Mouse (Mus musculus): ENCODE results near the gene Man1b1. TPM values are rescaled to one million over a fixed set of nuclear protein-coding genes. Genes with fewer than 3 reads are reported as not detected.

Man1b1 gene
- 8.7 TPM for polyA plus RNA-seq (2014; fragmentation: Illumina TruSeq; extraction: RNeasy Lipid Tissue Mini Kit (QIAGEN cat#74804); ENCODE audit: low read depth, low replicate concordance)

DNA sequence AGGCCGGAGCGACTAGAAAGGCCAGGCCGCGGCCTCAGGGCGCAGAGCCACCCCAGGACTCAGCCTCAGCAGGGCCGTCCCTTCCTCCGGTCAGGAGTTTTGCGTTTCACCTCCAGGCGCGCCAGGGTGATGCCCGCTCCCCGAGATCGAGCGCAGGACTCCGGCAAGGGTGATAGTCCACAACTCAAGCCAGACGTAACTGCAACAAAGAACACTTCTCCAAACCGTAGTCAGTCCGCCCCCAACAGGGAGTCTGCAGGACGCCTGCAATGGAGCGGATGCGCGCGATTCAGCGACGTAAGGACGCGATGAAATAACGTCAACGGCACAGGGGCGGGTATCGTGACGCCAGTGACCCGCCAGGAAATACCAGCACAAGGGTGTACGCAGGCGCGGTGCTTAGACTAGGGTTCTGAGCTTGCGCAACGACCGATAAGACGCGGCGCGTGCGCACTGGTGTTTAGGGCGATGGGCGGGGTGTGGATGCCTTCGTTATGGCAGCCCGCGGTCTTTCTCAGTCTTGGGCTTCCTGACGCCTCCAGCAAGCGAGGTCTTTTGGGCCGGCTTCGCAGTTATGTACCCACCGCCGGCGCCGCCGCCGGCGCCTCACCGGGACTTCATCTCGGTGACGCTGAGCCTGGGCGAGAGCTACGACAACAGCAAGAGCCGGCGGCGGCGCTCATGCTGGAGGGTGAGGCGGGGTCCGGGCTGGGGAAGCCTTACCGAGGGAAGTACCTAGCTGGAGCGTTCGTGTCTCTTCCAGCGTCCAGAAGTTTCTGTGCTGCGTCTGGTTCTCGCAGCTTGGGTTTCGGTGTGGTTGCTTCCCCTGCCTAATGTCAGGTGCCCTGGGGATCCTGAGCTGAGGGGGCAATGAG lies at the start of gene Man1b1:
Gene Man1b1 (plus strand): TSS at position 53 of the 875 bp plus-strand sequence.

DNA sequence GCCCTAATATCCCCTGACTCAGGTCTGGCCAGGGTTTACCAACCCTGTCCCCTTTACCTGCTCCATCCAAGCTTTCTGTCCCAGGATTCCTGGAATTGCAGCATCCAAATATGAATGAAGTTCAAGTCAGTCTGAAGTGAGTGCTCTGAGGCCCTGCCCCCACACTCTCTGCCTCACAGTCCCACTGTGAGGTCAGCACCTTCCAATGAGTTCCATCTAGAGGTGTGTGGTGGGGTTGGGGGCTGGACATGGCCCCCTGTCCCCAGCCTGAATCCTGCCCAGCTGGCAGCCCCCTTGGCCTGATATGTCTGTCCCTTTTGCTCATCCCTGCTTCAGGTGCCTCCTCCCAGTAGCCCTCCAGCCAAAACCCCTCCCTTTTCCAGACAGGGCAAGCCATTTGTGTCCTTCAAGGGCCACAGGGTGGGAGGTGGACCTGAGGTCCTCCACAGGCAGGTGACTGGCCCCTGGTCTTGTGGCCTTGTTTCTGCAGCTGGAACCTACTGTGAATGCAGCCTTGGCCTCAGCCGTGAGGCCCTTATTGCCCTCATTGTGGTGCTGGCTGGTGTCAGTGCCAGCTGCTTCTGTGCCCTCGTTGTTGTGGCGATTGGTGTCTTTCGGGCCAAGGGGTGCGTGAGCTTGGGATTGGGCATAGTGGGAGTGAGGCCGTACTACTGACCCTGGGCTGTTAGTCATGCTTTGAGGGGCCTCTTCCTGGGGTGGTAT lies 44.0 kb upstream of the Man1b1 start, which contains the start of gene Tmem210:
Gene Tmem210 (plus strand): TSS at position 219 of the 723 bp plus-strand sequence.

GRCm38 (mm10) chr2:25289651-25290050 lies 42.5 kb upstream of the Man1b1 start, which contains the start of gene Lrrc26:
Gene Lrrc26 (plus strand): TSS chr2:25289915.

GRCm38 (mm10) chr2:25318971-25319773 lies 13.0 kb upstream of the Man1b1 start, which contains the start of gene Grin1:
Gene Grin1 (minus strand): TSS chr2:25319187.

GRCm38 (mm10) chr2:25356208-25357079 lies 24.3 kb downstream of the Man1b1 start, which contains the start of gene Dpp7:
Gene Dpp7 (minus strand): TSS chr2:25356359.

GRCm38 (mm10) chr2:25365091-25365761 lies 33.1 kb downstream of the Man1b1 start, which contains the start of gene Uap1l1:
Gene Uap1l1 (minus strand): TSS chr2:25365682.

DNA sequence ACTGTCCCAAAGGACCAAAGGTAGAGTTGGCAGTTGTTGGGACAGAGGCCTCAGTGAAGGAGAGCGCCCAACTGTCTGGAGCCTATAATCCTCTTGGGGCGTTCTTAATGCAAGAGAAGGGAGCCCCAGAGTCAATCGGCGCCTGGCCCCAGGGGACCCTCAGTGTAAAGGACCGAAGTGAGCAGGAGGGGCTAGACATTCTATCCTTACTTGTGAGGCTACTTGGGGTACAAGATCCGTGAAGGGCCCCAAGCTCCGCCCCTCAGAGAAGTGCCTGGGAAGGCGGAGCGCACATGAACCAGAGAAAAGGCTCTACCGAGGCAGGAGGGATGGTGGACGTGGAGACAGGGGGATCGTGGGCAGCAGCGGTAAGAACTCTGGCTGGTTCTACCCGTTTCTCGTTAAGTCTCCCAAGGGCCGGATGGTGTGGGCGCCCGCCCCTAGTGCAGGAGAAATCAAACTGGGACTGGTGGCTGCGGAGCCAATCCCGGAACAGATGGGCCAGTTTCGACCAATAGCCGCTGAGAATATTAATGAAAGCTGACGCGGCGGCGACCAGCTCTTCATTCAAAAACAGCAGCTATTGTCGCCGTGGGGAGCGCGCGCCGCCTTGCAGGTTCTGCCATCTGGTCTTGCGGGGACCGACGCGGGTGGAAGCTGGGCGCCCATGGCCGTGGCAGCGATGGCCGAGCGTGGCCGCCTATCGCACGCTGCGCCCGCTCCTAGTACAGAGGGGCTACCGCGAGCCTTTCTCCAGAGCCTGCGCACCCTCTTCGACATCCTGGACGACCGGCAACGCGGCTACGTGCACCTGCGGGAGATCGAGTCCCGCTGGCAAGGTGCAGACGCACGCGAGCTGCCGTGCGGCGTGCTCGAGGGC lies 39.9 kb downstream of the Man1b1 start, which contains the start of gene Sapcd2:
Gene Sapcd2 (plus strand): TSS at position 558 of the 880 bp plus-strand sequence.

GRCm38 (mm10) chr2:25395721-25396596 lies 63.8 kb downstream of the Man1b1 start, which contains the start of gene Entpd2:
Gene Entpd2 (plus strand): TSS chr2:25395874.

GRCm38 (mm10) chr2:25399051-25399450 lies 66.9 kb downstream of the Man1b1 start, which contains the start of gene Npdc1:
Gene Npdc1 (plus strand): TSS chr2:25399351.

Other genes with a start within 250 kb of the Man1b1 start
- not detected for gene Noxa1, start 237.2 kb upstream of the Man1b1 start, polyA plus RNA-seq (2014; fragmentation: Illumina TruSeq; extraction: RNeasy Lipid Tissue Mini Kit (QIAGEN cat#74804); ENCODE audit: low read depth, low replicate concordance)
- 0.61 TPM for gene Nrarp, start 151.6 kb upstream of the Man1b1 start, polyA plus RNA-seq (2014; fragmentation: Illumina TruSeq; extraction: RNeasy Lipid Tissue Mini Kit (QIAGEN cat#74804); ENCODE audit: low read depth, low replicate concordance)
- gene Tor4a, start 135.5 kb upstream of the Man1b1 start, polyA plus RNA-seq (2014; fragmentation: Illumina TruSeq; extraction: RNeasy Lipid Tissue Mini Kit (QIAGEN cat#74804); ENCODE audit: low read depth, low replicate concordance): 0.56 TPM
- gene Nelfb, start 120.8 kb upstream of the Man1b1 start, polyA plus RNA-seq (2014; fragmentation: Illumina TruSeq; extraction: RNeasy Lipid Tissue Mini Kit (QIAGEN cat#74804); ENCODE audit: low read depth, low replicate concordance): 4.3 TPM
- gene Stpg3, start 117.7 kb upstream of the Man1b1 start, polyA plus RNA-seq (2014; fragmentation: Illumina TruSeq; extraction: RNeasy Lipid Tissue Mini Kit (QIAGEN cat#74804); ENCODE audit: low read depth, low replicate concordance): not detected
- not detected for gene Fam166a, start 113.6 kb upstream of the Man1b1 start, polyA plus RNA-seq (2014; fragmentation: Illumina TruSeq; extraction: RNeasy Lipid Tissue Mini Kit (QIAGEN cat#74804); ENCODE audit: low read depth, low replicate concordance)
- gene Tubb4b, start 107.6 kb upstream of the Man1b1 start, polyA plus RNA-seq (2014; fragmentation: Illumina TruSeq; extraction: RNeasy Lipid Tissue Mini Kit (QIAGEN cat#74804); ENCODE audit: low read depth, low replicate concordance): 31.1 TPM
- not detected for gene Slc34a3, start 98.0 kb upstream of the Man1b1 start, polyA plus RNA-seq (2014; fragmentation: Illumina TruSeq; extraction: RNeasy Lipid Tissue Mini Kit (QIAGEN cat#74804); ENCODE audit: low read depth, low replicate concordance)
- not detected for gene Rnf224, start 95.6 kb upstream of the Man1b1 start, polyA plus RNA-seq (2014; fragmentation: Illumina TruSeq; extraction: RNeasy Lipid Tissue Mini Kit (QIAGEN cat#74804); ENCODE audit: low read depth, low replicate concordance)
- not detected for gene Rnf208, start 90.1 kb upstream of the Man1b1 start, polyA plus RNA-seq (2014; fragmentation: Illumina TruSeq; extraction: RNeasy Lipid Tissue Mini Kit (QIAGEN cat#74804); ENCODE audit: low read depth, low replicate concordance)
- gene Cysrt1, start 89.9 kb upstream of the Man1b1 start, polyA plus RNA-seq (2014; fragmentation: Illumina TruSeq; extraction: RNeasy Lipid Tissue Mini Kit (QIAGEN cat#74804); ENCODE audit: low read depth, low replicate concordance): not detected
- 0.69 TPM for gene AL732309.1, start 85.5 kb upstream of the Man1b1 start, polyA plus RNA-seq (2014; fragmentation: Illumina TruSeq; extraction: RNeasy Lipid Tissue Mini Kit (QIAGEN cat#74804); ENCODE audit: low read depth, low replicate concordance)
- 0.85 TPM for gene Tmem203, start 76.9 kb upstream of the Man1b1 start, polyA plus RNA-seq (2014; fragmentation: Illumina TruSeq; extraction: RNeasy Lipid Tissue Mini Kit (QIAGEN cat#74804); ENCODE audit: low read depth, low replicate concordance)
- 0.19 TPM for gene Tprn, start 69.7 kb upstream of the Man1b1 start, polyA plus RNA-seq (2014; fragmentation: Illumina TruSeq; extraction: RNeasy Lipid Tissue Mini Kit (QIAGEN cat#74804); ENCODE audit: low read depth, low replicate concordance)
- gene Ssna1, start 59.9 kb upstream of the Man1b1 start, polyA plus RNA-seq (2014; fragmentation: Illumina TruSeq; extraction: RNeasy Lipid Tissue Mini Kit (QIAGEN cat#74804); ENCODE audit: low read depth, low replicate concordance): 2.6 TPM
- 7.9 TPM for gene Anapc2, start 59.9 kb upstream of the Man1b1 start, polyA plus RNA-seq (2014; fragmentation: Illumina TruSeq; extraction: RNeasy Lipid Tissue Mini Kit (QIAGEN cat#74804); ENCODE audit: low read depth, low replicate concordance)
- gene Tmem210, start 44.2 kb upstream of the Man1b1 start, polyA plus RNA-seq (2014; fragmentation: Illumina TruSeq; extraction: RNeasy Lipid Tissue Mini Kit (QIAGEN cat#74804); ENCODE audit: low read depth, low replicate concordance): not detected
- not detected for gene Lrrc26, start 42.4 kb upstream of the Man1b1 start, polyA plus RNA-seq (2014; fragmentation: Illumina TruSeq; extraction: RNeasy Lipid Tissue Mini Kit (QIAGEN cat#74804); ENCODE audit: low read depth, low replicate concordance)
- not detected for gene Grin1, start 13.2 kb upstream of the Man1b1 start, polyA plus RNA-seq (2014; fragmentation: Illumina TruSeq; extraction: RNeasy Lipid Tissue Mini Kit (QIAGEN cat#74804); ENCODE audit: low read depth, low replicate concordance)
- 4.9 TPM for gene Dpp7, start 24.0 kb downstream of the Man1b1 start, polyA plus RNA-seq (2014; fragmentation: Illumina TruSeq; extraction: RNeasy Lipid Tissue Mini Kit (QIAGEN cat#74804); ENCODE audit: low read depth, low replicate concordance)
- gene Uap1l1, start 33.3 kb downstream of the Man1b1 start, polyA plus RNA-seq (2014; fragmentation: Illumina TruSeq; extraction: RNeasy Lipid Tissue Mini Kit (QIAGEN cat#74804); ENCODE audit: low read depth, low replicate concordance): 1.8 TPM
- not detected for gene Sapcd2, start 40.0 kb downstream of the Man1b1 start, polyA plus RNA-seq (2014; fragmentation: Illumina TruSeq; extraction: RNeasy Lipid Tissue Mini Kit (QIAGEN cat#74804); ENCODE audit: low read depth, low replicate concordance)
- gene Entpd2, start 63.5 kb downstream of the Man1b1 start, polyA plus RNA-seq (2014; fragmentation: Illumina TruSeq; extraction: RNeasy Lipid Tissue Mini Kit (QIAGEN cat#74804); ENCODE audit: low read depth, low replicate concordance): not detected
- gene Npdc1, start 67.0 kb downstream of the Man1b1 start, polyA plus RNA-seq (2014; fragmentation: Illumina TruSeq; extraction: RNeasy Lipid Tissue Mini Kit (QIAGEN cat#74804); ENCODE audit: low read depth, low replicate concordance): 1.1 TPM
- gene Fut7, start 90.9 kb downstream of the Man1b1 start, polyA plus RNA-seq (2014; fragmentation: Illumina TruSeq; extraction: RNeasy Lipid Tissue Mini Kit (QIAGEN cat#74804); ENCODE audit: low read depth, low replicate concordance): not detected
- gene Abca2, start 96.4 kb downstream of the Man1b1 start, polyA plus RNA-seq (2014; fragmentation: Illumina TruSeq; extraction: RNeasy Lipid Tissue Mini Kit (QIAGEN cat#74804); ENCODE audit: low read depth, low replicate concordance): 2.0 TPM
- not detected for gene Clic3, start 124.5 kb downstream of the Man1b1 start, polyA plus RNA-seq (2014; fragmentation: Illumina TruSeq; extraction: RNeasy Lipid Tissue Mini Kit (QIAGEN cat#74804); ENCODE audit: low read depth, low replicate concordance)
- gene Paxx, start 128.8 kb downstream of the Man1b1 start, polyA plus RNA-seq (2014; fragmentation: Illumina TruSeq; extraction: RNeasy Lipid Tissue Mini Kit (QIAGEN cat#74804); ENCODE audit: low read depth, low replicate concordance): 57.0 TPM
- 2.1 TPM for gene Ptgds, start 137.7 kb downstream of the Man1b1 start, polyA plus RNA-seq (2014; fragmentation: Illumina TruSeq; extraction: RNeasy Lipid Tissue Mini Kit (QIAGEN cat#74804); ENCODE audit: low read depth, low replicate concordance)
- not detected for gene Lcn12, start 161.6 kb downstream of the Man1b1 start, polyA plus RNA-seq (2014; fragmentation: Illumina TruSeq; extraction: RNeasy Lipid Tissue Mini Kit (QIAGEN cat#74804); ENCODE audit: low read depth, low replicate concordance)
- 1.9 TPM for gene Fbxw5, start 168.4 kb downstream of the Man1b1 start, polyA plus RNA-seq (2014; fragmentation: Illumina TruSeq; extraction: RNeasy Lipid Tissue Mini Kit (QIAGEN cat#74804); ENCODE audit: low read depth, low replicate concordance)
- gene C8g, start 169.4 kb downstream of the Man1b1 start, polyA plus RNA-seq (2014; fragmentation: Illumina TruSeq; extraction: RNeasy Lipid Tissue Mini Kit (QIAGEN cat#74804); ENCODE audit: low read depth, low replicate concordance): 156 TPM
- 0.93 TPM for gene Traf2, start 214.6 kb downstream of the Man1b1 start, polyA plus RNA-seq (2014; fragmentation: Illumina TruSeq; extraction: RNeasy Lipid Tissue Mini Kit (QIAGEN cat#74804); ENCODE audit: low read depth, low replicate concordance)
- gene Edf1, start 225.5 kb downstream of the Man1b1 start, polyA plus RNA-seq (2014; fragmentation: Illumina TruSeq; extraction: RNeasy Lipid Tissue Mini Kit (QIAGEN cat#74804); ENCODE audit: low read depth, low replicate concordance): 9.1 TPM
- gene Mamdc4, start 242.5 kb downstream of the Man1b1 start, polyA plus RNA-seq (2014; fragmentation: Illumina TruSeq; extraction: RNeasy Lipid Tissue Mini Kit (QIAGEN cat#74804); ENCODE audit: low read depth, low replicate concordance): not detected
- gene Phpt1, start 242.9 kb downstream of the Man1b1 start, polyA plus RNA-seq (2014; fragmentation: Illumina TruSeq; extraction: RNeasy Lipid Tissue Mini Kit (QIAGEN cat#74804); ENCODE audit: low read depth, low replicate concordance): 3.5 TPM
- gene Ajm1, start 249.4 kb downstream of the Man1b1 start, polyA plus RNA-seq (2014; fragmentation: Illumina TruSeq; extraction: RNeasy Lipid Tissue Mini Kit (QIAGEN cat#74804); ENCODE audit: low read depth, low replicate concordance): not detected

Data from liver, adult 10 weeks (tissue).